Mouse (Mus musculus) liver, embryonic 11.5 days (tissue): ENCODE data around the gene Ippk. TPM values are rescaled to one million over a fixed set of nuclear protein-coding genes. Genes with fewer than 3 reads are reported as not detected.

Experiments used
- ATAC-seq: fragments of 200-750 bp; cut with Nextera tagmentation; replicated peaks from 2 replicates; pipeline ENCODE4 v1.8.0; 2017; ENCODE audit warnings: moderate number of reproducible peaks, mild to moderate bottlenecking, moderate TSS enrichment, moderate library complexity; ENCODE audit not compliant: low FRiP score
- DNase-seq: peaks from one replicate; pipeline ENCODE4 v3.0.0-alpha.2; 2017; ENCODE audit warnings: low spot score
- H3K27ac ChIP-seq: fragments of 300-500 bp; sonication (generic); 2 replicates; pipeline ENCODE4 v1.5.1; 2014; ENCODE audit warnings: mild to moderate bottlenecking, low read depth, low read length, control low read depth
- H3K27me3 ChIP-seq: fragments of 300-500 bp; sonication (generic); replicated peaks from 2 replicates; pipeline ENCODE4 v1.6.1; 2014; ENCODE audit warnings: low read length, mixed read lengths; ENCODE audit not compliant: control insufficient read depth, insufficient read depth
- H3K36me3 ChIP-seq: fragments of 300-500 bp; sonication (generic); 2 replicates; pipeline ENCODE4 v1.6.1; 2014; ENCODE audit warnings: mild to moderate bottlenecking, low read length, moderate library complexity, mixed read lengths; ENCODE audit not compliant: control insufficient read depth, insufficient read depth
- H3K4me1 ChIP-seq: fragments of 300-500 bp; sonication (generic); replicated peaks from 2 replicates; pipeline ENCODE4 v1.6.1; 2014; ENCODE audit warnings: low read length, mixed read lengths; ENCODE audit not compliant: control insufficient read depth, insufficient read depth
- H3K4me2 ChIP-seq: fragments of 300-500 bp; sonication (generic); 2 replicates; pipeline ENCODE4 v1.6.1; 2014; ENCODE audit warnings: mild to moderate bottlenecking, control low read depth, moderate library complexity
- H3K4me3 ChIP-seq: fragments of 300-500 bp; sonication (generic); 2 replicates; pipeline ENCODE4 v1.5.1; 2014; ENCODE audit warnings: low read depth, low read length, control low read depth
- H3K9ac ChIP-seq: fragments of 300-500 bp; sonication (generic); 2 replicates; pipeline ENCODE4 v1.6.1; 2014; ENCODE audit warnings: low read depth, low read length, control low read depth
- H3K9me3 ChIP-seq: fragments of 300-500 bp; sonication (generic); 2 replicates; pipeline ENCODE4 v1.6.1; 2016; ENCODE audit warnings: low read length, inconsistent platforms, mixed read lengths; ENCODE audit not compliant: control insufficient read depth
- WGBS: fragments of 180-500 bp; shearing (Covaris S2); extraction: QIAGEN DNeasy Blood & Tissue Kit; methylation state at CpG from one replicate; pipeline ENCODE4 v1.1.7; 2014; 5-methylcytosine and 5-hydroxymethylcytosine counted together
- polyA plus RNA-seq: library from polyadenylated mRNA; unstranded; fragments of >200 nt; fragmentation: Nextera tagmentation; extraction: Ambion mirVana; gene quantifications from 2 replicates; pipeline ENCODE4 v1.2.1, GENCODE M21; 2014

Gene Ippk
- polyA plus RNA-seq, 1 experiment from 2014 or later = 19.0 TPM

- Histone ChIP-seq H3K27ac (no peak overlapping the region), H3K4me1 (no peaks in the 10 kb centered on the region), H3K9ac (no peak overlapping the region), H3K36me3 (no peaks in the 10 kb centered on the region), H3K4me2 (no peak overlapping the region), H3K9me3 (no peaks in the 10 kb centered on the region), H3K27me3 (no peaks in the 10 kb centered on the region), H3K4me3 (no peak overlapping the region)
- WGBS = 87% methylated on average over 2 of the region's 2 CpGs
- ATAC-seq = no peak
- no peak for DNase-seq
Measured at GRCm38 (mm10) chr13:49480057-49480456, 59.0 kb downstream of the Ippk start.

GRCm38 (mm10) chr13:49480551-49480950, 59.5 kb downstream of the Ippk start:
- H3K27me3 ChIP-seq = no peaks in the 10 kb centered on the region
- H3K36me3 ChIP-seq = no peaks in the 10 kb centered on the region
- H3K9me3 ChIP-seq = no peaks in the 10 kb centered on the region
- H3K4me2 ChIP-seq = no peak overlapping the region
- ATAC-seq (no peak), DNase-seq (no peak)
- WGBS = 77% methylated on average over 5 of the region's 5 CpGs
- H3K4me1 ChIP-seq = no peaks in the 10 kb centered on the region
- H3K27ac ChIP-seq = no peak overlapping the region
- no peak overlapping the region for H3K4me3 ChIP-seq
- H3K9ac ChIP-seq = no peak overlapping the region

DNA sequence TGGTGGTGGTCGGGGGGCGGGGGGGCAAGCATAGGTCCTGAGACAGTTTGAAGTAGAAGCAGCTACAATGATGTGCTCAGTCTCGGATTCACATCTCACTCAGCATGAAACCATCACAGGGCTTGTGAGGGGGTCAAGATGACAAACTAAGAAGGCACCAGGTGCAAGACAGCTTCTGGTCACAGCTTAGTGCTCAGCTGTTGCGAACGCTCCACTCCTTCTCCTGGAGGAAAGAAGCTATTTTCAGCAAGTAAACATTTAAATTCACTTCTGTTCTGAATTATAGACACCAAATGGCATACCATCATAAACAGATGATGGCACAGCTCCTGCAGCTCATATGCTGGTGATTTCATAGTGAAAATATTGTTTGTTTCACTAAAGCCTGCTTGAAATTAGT, 64.3 kb downstream of the Ippk start:
- Histone ChIP-seq H3K9me3 (no peaks in the 10 kb centered on the region), H3K4me2 (no peak overlapping the region), H3K4me1 (no peaks in the 10 kb centered on the region), H3K9ac (no peak overlapping the region), H3K36me3 (no peaks in the 10 kb centered on the region), H3K27me3 (no peaks in the 10 kb centered on the region), H3K27ac (no peak overlapping the region), H3K4me3 (no peak overlapping the region)
- DNase-seq = no peak
- no peak for ATAC-seq
- 89% methylated on average over 5 of the region's 5 CpGs for WGBS

- DNase-seq (no peak), ATAC-seq (no peak)
- Histone ChIP-seq H3K9me3 (no peaks in the 10 kb centered on the region), H3K4me2 (no peak within 1 kb of the TSS), H3K36me3 (no peaks in the 10 kb centered on the region), H3K27me3 (no peaks in the 10 kb centered on the region), H3K4me3 (no peak within 1 kb of the TSS), H3K4me1 (no peaks in the 10 kb centered on the region), H3K9ac (no peak within 1 kb of the TSS), H3K27ac (no peak within 1 kb of the TSS)
- WGBS = 61% methylated on average over 6 of the region's 6 CpGs
Measured at GRCm38 (mm10) chr13:49492376-49493368, 71.6 kb downstream of the Ippk start, which contains the start of gene Tes3-ps. Gene Tes3-ps, plus strand, starts transcription at chr13:49493318.

DNA sequence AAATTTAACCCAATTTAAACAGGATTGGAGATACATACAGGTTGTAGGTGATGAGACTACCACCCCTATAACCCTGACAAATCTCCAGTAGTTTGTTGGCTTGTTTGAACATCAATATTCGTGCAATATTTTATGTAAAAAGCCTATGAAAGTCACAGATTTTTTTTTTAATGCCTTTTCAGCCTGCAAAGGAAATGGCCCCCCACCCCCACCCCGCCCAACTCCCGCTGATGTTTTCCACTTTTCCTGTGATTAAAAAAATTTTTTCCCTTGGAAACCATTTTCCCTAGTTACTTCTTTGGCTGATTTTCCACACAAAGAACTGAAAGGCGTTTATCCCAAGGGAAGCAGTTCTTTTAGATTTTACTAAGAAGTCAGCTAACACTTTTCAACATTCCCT, 83.5 kb downstream of the Ippk start, which contains the start of gene Ecm2:
Gene Ecm2 (plus strand): TSS at position 301 of the 400 bp plus-strand sequence.
- Histone ChIP-seq H3K4me3 (no peak within 1 kb of the TSS), H3K4me1 (no peaks in the 10 kb centered on the region), H3K27me3 (no peaks in the 10 kb centered on the region), H3K4me2 (no peak within 1 kb of the TSS), H3K27ac (no peak within 1 kb of the TSS), H3K9ac (no peak within 1 kb of the TSS), H3K9me3 (no peaks in the 10 kb centered on the region), H3K36me3 (no peaks in the 10 kb centered on the region)
- WGBS = 77% methylated on average over 4 of the region's 4 CpGs
- DNase-seq (no peak), ATAC-seq (no peak)

GRCm38 (mm10) chr13:49505776-49506175, 84.7 kb downstream of the Ippk start:
- no peak overlapping the region for H3K4me3 ChIP-seq
- H3K9me3 ChIP-seq = no peaks in the 10 kb centered on the region
- 87% methylated on average over 4 of the region's 4 CpGs for WGBS
- H3K36me3 ChIP-seq = no peaks in the 10 kb centered on the region
- H3K4me2 ChIP-seq = no peak overlapping the region
- H3K27me3 ChIP-seq = no peaks in the 10 kb centered on the region
- no peak overlapping the region for H3K9ac ChIP-seq
- no peak overlapping the region for H3K27ac ChIP-seq
- no peaks in the 10 kb centered on the region for H3K4me1 ChIP-seq
- ATAC-seq = no peak
- DNase-seq = no peak

GRCm38 (mm10) chr13:49507176-49507575, 86.1 kb downstream of the Ippk start:
- Histone ChIP-seq H3K9me3 (no peaks in the 10 kb centered on the region), H3K27me3 (no peaks in the 10 kb centered on the region), H3K4me3 (no peak overlapping the region), H3K36me3 (no peaks in the 10 kb centered on the region), H3K4me2 (no peak overlapping the region), H3K27ac (no peak overlapping the region), H3K4me1 (no peaks in the 10 kb centered on the region), H3K9ac (no peak overlapping the region)
- 85% methylated on average over 3 of the region's 3 CpGs for WGBS
- DNase-seq (no peak), ATAC-seq (no peak)
